Mouse (Mus musculus): Measurements from ENCODE around the gene Gm16181. TPM values are rescaled to one million over a fixed set of nuclear protein-coding genes. Genes with fewer than 3 reads are reported as not detected.
"Not testable (repeated sequence)": the region's sequence is repeated elsewhere in the genome, so short reads cannot be mapped to it uniquely, and the experiment has no call there.

Gm16181 gene
- polyA plus RNA-seq, 1 experiment, result not detected

GRCm38 (mm10) chr17:35233114-35233980 lies 12.7 kb downstream of the Gm16181 start, which contains the start of gene Atp6v1g2:
Atp6v1g2 (plus strand) TSS chr17:35233660.
- no peak for TF ChIP-seq TAL1 (IDR thresholded peaks at IDR 0.05; ENCODE audit: low read length)
- no peak for TF ChIP-seq GATA1 (IDR thresholded peaks at IDR 0.05; ENCODE audit: low read length)
- no peaks in the 10 kb centered on the region for H3K27me3 ChIP-seq (ENCODE audit: control insufficient read depth)
- H3K36me3 ChIP-seq (ENCODE audit: control insufficient read depth), result peaks cover 48% of the 10 kb centered on the region
- H3K9me3 ChIP-seq (ENCODE audit: control insufficient read depth, low read length), result no peaks in the 10 kb centered on the region
- H3K4me3 ChIP-seq (replicated peaks), result peak within 1 kb of the TSS; percentile 79
- H3K4me1 ChIP-seq (ENCODE audit: control insufficient read depth), result peaks cover 49% of the 10 kb centered on the region

DNA sequence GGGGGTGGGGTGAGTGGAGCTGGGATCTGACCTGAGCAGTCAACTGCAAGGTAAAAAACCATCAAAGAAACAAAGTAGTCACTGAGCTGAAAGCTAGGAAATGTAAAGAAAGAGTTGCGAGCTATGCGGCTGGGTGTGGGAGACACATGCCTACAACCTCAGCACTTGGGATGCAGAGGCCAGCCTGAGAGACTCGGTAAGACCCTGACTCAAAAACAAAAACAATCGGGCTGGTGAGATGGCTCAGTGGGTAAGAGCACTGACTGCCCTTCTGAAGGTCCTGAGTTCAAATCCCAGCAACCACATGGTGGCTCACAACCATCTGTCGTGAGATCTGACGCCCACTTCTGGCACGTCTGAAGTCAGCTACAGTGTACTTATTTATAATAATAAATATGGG lies 13.5 kb downstream of the Gm16181 start:
- not testable (repeated sequence) for H3K9me3 ChIP-seq (ENCODE audit: control insufficient read depth, low read length); H3K4me3 ChIP-seq (replicated peaks); H3K27me3 ChIP-seq (ENCODE audit: control insufficient read depth)
- peaks cover 49% of the 10 kb centered on the region for H3K4me1 ChIP-seq (ENCODE audit: control insufficient read depth)
- peaks cover 41% of the 10 kb centered on the region for H3K36me3 ChIP-seq (ENCODE audit: control insufficient read depth)

DNA sequence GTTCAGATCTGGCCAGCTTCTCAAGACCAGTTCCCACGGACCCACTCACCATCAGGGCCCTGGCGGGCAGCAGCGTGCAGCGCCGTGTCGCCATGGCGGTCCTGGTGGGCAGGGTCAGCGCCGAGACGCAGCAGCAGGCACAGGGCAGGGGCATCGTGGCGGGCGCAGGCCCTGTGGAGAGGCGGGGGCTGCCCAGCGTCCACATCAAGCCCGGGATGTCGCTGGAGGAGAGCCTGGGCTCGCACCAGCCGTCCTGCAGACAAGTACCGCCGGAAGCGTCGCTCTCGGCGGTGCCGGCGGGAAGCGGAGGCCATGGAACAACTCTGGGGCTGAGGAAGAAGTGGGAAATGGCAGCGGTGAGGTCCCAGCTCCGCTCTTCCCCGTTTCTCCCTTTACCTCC lies 14.3 kb downstream of the Gm16181 start:
- H3K4me1 ChIP-seq (ENCODE audit: control insufficient read depth), result peaks cover 52% of the 10 kb centered on the region
- peaks cover 33% of the 10 kb centered on the region for H3K36me3 ChIP-seq (ENCODE audit: control insufficient read depth)

DNA sequence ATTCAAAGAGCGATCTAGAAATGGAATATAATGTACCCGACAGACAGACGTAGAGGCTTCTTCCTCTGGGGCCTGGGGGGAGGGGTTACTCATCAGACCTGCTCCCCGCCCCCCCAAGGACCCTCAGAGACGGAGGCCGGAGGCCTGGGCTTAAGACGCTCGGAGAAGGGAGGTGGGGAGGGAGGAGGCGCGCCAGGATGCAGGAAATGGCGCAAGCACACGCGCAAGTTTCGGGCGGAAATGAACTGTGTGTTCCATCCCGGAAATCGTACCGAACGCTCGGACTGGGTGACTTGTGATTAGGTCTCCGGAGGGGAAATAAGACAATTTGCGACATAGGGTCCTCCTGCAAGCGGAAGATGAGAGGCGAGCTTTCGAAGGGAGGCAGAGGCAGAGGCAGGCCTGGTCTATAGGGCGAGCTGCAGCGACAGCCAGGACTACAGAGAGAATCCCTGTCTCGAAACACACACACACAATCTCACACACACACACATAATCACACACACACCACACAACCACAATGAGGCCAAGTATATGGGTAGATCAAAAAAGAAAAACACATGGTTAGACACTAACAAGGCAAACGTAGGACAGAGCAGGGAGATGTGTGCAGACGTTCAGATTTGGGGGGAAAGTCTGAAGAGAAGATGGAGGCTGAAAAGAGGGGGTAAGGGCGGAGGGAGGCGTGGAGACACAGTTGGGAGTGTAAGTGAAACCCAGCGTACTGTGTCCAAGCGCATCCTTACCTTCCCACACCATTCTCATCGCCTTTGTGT lies 15.2 kb downstream of the Gm16181 start, which contains the start of gene Nfkbil1:
Gene Nfkbil1, minus strand, starts transcription at position 179 of the 776 bp plus-strand sequence.
- Histone ChIP-seq H3K36me3 (ENCODE audit: control insufficient read depth) (peaks cover 26% of the 10 kb centered on the region), H3K9me3 (ENCODE audit: control insufficient read depth, low read length) (no peaks in the 10 kb centered on the region), H3K27me3 (ENCODE audit: control insufficient read depth) (no peaks in the 10 kb centered on the region), H3K4me1 (ENCODE audit: control insufficient read depth) (peaks cover 61% of the 10 kb centered on the region), H3K4me3 (replicated peaks) (peak within 1 kb of the TSS; percentile 79)
- no peak for TF ChIP-seq GATA1 (IDR thresholded peaks at IDR 0.05; ENCODE audit: low read length)
- no peak for TF ChIP-seq TAL1 (IDR thresholded peaks at IDR 0.05; ENCODE audit: low read length)

More for the DNA sequence above, 14.3 kb downstream of the Gm16181 start:
- no peaks in the 10 kb centered on the region for H3K9me3 ChIP-seq (ENCODE audit: control insufficient read depth, low read length)
- TF ChIP-seq GATA1 (IDR thresholded peaks at IDR 0.05; ENCODE audit: low read length), result no peak
- no peak for TF ChIP-seq TAL1 (IDR thresholded peaks at IDR 0.05; ENCODE audit: low read length)
- H3K4me3 ChIP-seq (replicated peaks), result peak overlapping the region; percentile 79
- H3K27me3 ChIP-seq (ENCODE audit: control insufficient read depth), result no peaks in the 10 kb centered on the region

- TF ChIP-seq GATA1 (IDR thresholded peaks at IDR 0.05; ENCODE audit: low read length) (no peak), TAL1 (IDR thresholded peaks at IDR 0.05; ENCODE audit: low read length) (no peak)
- peak overlapping the region; percentile 79 for H3K4me3 ChIP-seq (replicated peaks)
- peaks cover 63% of the 10 kb centered on the region for H3K4me1 ChIP-seq (ENCODE audit: control insufficient read depth)
- no peaks in the 10 kb centered on the region for H3K27me3 ChIP-seq (ENCODE audit: control insufficient read depth)
- peaks cover 20% of the 10 kb centered on the region for H3K36me3 ChIP-seq (ENCODE audit: control insufficient read depth)
- no peaks in the 10 kb centered on the region for H3K9me3 ChIP-seq (ENCODE audit: control insufficient read depth, low read length)
These were observed 15.7 kb downstream of the Gm16181 start for GRCm38 (mm10) chr17:35236390-35236746.

- Histone ChIP-seq H3K4me1 (ENCODE audit: control insufficient read depth) (peaks cover 62% of the 10 kb centered on the region), H3K27me3 (ENCODE audit: control insufficient read depth) (no peaks in the 10 kb centered on the region), H3K36me3 (ENCODE audit: control insufficient read depth) (peaks cover 17% of the 10 kb centered on the region), H3K4me3 (replicated peaks) (no peak overlapping the region), H3K9me3 (ENCODE audit: control insufficient read depth, low read length) (no peaks in the 10 kb centered on the region)
- no peak for TF ChIP-seq TAL1 (IDR thresholded peaks at IDR 0.05; ENCODE audit: low read length)
- TF ChIP-seq GATA1 (IDR thresholded peaks at IDR 0.05; ENCODE audit: low read length), result no peak
These were observed 16.4 kb downstream of the Gm16181 start for GRCm38 (mm10) chr17:35236996-35237395.

GRCm38 (mm10) chr17:35237504-35237903 lies 16.9 kb downstream of the Gm16181 start:
- TF ChIP-seq TAL1 (IDR thresholded peaks at IDR 0.05; ENCODE audit: low read length) (no peak), GATA1 (IDR thresholded peaks at IDR 0.05; ENCODE audit: low read length) (no peak)
- Histone ChIP-seq H3K4me1 (ENCODE audit: control insufficient read depth) (peaks cover 57% of the 10 kb centered on the region), H3K36me3 (ENCODE audit: control insufficient read depth) (peaks cover 14% of the 10 kb centered on the region)

DNA sequence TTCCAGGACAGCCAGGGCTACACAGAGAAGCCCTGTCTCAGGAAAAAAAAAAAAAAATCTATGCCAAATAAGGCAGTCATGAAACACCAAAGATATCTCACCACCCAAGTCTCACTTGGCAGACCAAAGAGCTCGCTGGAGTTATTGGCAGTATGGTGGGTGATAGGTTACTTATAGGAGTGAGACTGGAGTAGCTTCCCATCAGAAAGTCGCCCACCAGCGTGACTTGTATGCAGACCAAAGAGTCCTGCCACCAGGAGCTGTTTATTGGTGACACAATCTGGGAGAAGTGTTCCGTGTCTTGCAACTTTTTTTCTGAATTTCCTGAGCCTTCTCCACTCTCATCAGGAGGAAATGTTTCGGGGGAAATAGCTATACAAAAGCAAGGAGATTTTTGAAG lies 19.1 kb downstream of the Gm16181 start:
- TF ChIP-seq GATA1 (IDR thresholded peaks at IDR 0.05; ENCODE audit: low read length), result no peak
- no peak for TF ChIP-seq TAL1 (IDR thresholded peaks at IDR 0.05; ENCODE audit: low read length)
- H3K4me3 ChIP-seq (replicated peaks), result no peak overlapping the region
- H3K36me3 ChIP-seq (ENCODE audit: control insufficient read depth), result peaks cover 21% of the 10 kb centered on the region
- H3K9me3 ChIP-seq (ENCODE audit: control insufficient read depth, low read length), result no peaks in the 10 kb centered on the region
- no peaks in the 10 kb centered on the region for H3K27me3 ChIP-seq (ENCODE audit: control insufficient read depth)
- H3K4me1 ChIP-seq (ENCODE audit: control insufficient read depth), result peaks cover 64% of the 10 kb centered on the region

More at GRCm38 (mm10) chr17:35237504-35237903, 16.9 kb downstream of the Gm16181 start:
- Histone ChIP-seq H3K27me3 (ENCODE audit: control insufficient read depth) (no peaks in the 10 kb centered on the region), H3K4me3 (replicated peaks) (no peak overlapping the region), H3K9me3 (ENCODE audit: control insufficient read depth, low read length) (no peaks in the 10 kb centered on the region)

Measured in erythroblast, embryonic 14.5 days (primary cell).